Mouse (Mus musculus) right cerebral cortex, postnatal 25 days (tissue): ENCODE results near the gene Il6st.

Experiments used
- DNase-seq: peaks from one replicate; pipeline ENCODE4 v3.0.0; 2022

Gene Il6st

DNA sequence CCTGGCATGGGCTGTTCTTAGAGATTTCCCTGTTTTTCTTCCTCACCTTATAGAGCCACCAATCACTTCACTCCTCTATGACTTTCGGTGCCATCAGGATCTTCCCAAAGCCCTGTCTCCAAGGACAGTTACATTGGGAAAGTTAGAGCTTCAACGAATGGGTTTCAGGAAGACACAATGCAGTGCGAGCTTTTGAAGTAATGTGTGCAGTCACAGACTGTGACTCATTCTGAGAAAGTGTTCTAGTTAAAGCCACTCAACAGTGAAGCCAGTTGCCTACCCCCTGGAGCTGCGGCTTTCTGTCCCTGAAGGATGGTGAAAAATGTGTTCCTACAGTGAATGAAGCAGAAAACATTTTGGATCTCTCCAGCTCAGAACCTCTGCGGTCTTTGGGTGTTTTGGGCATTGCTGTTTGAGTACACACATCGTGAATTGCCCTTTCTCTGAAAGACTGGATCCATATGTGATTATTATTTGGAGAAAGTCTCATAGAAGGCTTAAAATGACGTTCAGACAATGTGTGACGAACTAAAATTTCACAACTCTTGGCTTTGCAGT, 16.7 kb upstream of the Il6st start:
- no peak for DNase-seq

DNA sequence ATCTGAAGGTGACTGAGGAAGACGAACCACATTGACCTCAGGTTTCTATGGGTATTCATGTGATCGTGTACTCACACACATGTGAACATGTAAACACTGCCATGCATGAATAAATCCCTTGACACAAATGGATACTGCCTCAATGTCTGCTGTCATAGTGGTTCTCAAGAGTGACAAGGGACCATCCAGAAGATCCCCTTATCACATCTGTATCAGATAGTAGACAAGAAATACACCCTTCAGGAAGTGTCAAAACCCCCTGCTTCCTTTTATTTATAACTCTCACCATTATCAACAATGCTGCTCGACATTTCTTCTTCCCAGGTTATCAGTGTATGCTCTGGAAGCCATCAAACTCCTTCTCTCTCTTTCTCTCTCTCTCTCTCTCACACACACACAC, 13.7 kb upstream of the Il6st start:
- no peak for DNase-seq

DNA sequence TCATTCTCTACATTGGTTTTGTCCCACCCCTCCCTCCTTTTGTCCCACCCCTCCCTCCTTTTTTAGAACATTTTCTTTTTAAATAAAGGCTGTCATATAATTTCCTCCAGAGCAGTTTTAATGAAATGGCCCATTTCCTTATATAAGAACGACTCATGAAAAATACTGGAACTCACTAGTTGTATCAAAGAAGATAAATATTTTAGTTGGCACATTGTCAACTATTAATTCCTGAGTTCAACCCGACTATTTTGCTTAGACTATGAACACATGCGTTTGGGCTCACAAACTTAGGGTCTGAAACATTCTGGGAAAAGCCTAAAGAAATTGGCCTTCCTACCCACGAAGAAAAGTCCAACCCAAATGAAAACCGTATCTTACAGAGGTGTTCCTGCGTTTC, 6.5 kb upstream of the Il6st start:
- no peak for DNase-seq

DNA sequence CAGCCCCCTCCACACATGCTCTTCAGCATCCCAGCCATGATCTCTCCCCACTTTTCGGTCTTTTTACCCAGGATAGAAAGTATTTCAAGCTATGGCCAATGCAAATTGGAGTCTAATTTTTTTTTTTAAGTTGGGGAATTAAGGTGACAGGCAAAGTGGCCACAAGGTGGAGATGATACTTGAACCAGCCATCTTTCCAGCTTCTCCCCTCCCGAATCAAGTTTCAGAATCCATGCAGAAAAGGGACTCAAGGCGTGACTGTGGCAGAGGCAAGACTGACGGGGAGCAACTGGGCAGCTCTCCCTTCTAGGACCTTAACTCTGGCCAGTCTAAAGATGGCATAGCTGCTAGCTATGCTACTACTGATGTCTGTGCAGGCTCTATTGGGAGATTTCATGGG, 5.9 kb upstream of the Il6st start:
- no peak for DNase-seq

DNA sequence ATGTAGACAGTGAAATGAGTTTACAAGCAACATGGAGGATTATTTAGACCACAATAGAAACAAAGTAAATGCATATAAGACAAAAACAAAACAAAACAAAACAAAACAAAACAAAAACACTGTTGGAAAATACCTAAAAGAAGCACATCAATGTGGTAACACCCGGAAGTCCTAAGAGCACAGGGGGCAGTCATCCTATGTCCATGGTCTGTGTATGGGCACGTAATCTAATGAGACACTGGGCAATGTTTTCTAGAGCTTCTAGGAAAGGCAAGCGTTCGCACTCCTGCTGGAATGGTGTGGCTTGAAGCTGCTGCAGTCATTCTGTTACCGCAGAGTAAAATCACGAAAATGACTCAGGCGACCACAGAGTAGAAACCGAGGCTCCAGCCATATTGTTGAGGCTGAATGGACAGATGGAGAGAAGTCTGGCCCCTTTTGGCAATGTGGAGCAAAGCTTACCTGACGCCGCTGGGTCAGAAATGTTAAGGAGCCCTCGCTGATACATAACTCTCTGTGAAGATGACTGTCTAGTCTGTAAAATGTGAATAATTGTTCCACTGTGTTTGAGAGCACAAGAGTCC, 5.3 kb upstream of the Il6st start:
- no peak for DNase-seq

DNA sequence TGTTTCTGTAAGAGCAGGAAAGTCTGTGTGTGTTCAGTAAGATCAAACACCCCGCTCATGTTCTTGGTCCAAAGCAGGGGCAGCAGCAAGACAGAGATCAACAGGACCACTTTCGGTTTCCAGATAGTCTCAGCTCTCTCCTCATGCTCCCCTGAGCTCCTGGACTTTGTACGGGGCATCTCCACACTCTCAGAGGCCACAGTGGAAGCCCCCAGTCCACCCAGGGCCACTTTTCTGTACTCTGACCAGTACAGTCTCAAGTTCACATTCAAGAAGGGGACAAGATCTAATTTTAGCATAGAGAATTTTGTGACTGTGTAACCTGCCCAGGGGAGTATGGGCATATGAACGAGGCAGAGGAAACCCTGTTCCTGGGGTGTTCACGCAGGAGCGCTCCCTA, 3.9 kb upstream of the Il6st start:
- no peak for DNase-seq

DNA sequence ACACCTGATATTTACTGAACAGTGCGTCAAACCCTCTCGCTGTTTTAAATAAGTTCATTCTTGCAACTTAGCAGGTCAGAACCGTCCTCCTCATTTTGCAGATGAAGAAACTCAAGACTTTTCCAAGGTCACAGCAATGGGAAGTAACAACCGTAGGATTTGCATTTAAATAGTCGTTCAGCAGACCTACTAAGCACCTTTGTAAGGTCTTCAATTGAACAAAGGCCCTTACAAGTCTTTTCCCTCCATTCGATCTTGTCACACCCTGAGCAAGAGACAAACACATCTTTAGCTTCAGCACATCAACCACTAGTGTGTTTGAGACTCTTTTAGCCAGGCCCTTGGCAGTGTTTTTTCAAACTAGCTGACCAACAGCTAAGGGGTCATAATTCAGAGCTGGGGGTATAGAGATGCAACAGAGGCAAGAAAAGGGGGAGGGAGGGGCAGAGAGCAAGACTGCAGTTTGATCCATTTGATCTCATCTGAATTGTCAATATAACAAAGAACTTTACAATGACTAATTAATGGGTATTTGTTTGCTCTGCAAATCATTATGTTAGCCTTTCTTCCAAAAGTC, 1.4 kb upstream of the Il6st start:
- DNase-seq, result no peak

DNA sequence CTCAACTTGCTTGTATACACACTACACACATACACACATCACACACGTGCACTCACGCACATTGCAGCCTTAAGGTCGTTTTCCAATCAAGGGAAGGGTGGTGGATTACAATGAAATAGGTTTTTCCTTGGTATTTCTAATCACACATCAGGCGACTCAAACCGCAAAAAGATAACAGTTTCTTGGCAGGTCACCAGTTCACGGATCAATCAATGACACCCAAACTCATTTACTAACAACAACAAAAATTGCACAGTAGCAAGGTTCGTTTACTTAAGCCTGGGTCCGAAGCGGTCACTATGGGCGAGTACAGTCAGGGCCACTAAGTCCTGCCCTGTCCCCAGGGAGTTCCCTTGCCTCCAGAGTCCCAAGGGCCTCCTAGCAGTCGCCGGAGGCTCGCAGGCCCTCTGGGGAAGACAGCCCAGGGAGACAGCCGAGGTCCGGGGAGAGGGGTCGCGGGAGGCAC, 500 bp upstream of the Il6st start:
- DNase-seq, result no peak

DNA sequence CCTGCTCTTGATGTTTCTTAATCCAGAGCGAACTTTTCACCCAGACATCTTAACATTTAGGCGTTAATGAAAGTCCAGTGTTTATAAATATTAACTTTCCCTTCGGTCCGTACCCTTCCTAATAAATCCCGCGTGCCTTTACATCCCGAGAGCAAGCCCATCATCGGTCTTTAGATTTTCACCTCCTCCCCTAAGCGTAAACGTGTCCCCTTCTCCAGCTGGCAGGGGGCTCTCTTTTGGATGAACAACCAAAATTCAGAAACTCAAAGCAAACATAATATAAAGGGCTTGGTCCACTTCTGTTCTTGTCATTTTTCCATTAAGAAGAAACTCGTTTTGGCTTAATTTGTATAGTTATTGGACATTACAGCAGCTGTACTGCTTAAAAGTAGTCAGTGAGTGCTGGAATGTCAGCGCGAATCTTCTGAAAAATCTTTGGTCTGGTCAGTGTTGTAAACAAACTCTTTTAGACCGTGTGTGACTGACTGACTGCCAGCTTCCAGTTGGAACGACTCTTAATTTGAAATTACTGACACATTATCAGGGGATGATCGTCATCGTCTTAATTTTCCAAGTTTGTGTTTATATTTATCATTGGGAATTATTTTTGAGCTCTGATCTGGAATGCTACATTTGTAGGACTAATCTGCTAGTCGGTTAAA, 887 bp downstream of the Il6st start:
- no peak for DNase-seq

DNA sequence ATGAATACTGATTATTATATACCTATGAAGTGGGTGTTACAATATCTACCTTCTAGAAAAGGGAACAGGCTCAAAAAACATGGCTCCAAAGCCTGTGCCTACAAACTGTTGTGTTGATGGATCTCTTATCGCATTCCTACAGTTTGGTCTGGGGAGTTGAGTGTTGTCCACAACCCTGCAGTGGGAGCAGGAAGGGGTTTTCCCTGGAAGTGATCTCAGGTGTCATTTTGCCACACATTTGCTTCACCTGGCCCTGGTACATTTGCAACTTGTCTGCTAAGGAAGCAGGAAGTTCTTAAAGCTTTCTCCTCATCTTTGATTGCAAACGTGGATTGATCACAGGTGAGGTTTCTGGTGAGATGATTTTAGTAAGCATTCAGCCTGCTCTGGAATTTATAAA, 1.7 kb downstream of the Il6st start:
- no peak for DNase-seq

DNA sequence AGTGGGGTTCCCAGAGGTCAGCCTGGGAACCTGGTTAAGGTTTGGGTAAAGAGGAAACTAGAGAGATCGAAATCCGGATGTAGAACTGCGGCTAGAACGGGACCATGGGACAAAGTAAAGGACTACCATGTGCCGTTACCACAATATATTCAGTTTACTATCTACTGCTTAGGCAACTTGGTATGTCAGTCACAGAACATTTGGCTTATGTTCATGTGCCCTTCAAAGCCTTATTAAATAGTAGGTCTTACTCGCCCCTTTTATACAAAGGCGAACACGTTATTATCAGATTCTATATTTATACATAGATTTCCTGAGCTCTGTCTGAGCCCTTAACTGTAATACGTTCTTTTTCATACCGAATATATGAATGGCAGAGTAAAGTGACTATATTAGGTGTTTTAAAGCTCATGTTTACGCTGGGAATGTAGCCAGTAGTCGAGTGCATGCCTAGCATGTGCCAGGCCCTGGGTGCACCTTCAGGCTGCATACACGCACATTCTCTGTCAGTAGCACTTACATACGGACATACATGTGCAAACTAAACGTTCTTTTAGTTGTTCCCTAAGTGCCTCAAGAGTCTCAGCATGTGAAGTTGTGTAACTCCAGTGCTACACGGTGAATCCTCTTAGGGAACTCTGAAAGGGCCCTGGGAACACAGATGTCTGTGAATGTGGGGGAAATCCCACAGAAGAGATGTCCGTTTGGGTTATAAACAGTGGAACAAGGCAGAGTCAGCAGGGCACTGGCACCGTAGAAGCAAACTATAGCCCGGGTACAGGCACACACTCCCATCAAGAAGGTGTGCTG, 2.5 kb downstream of the Il6st start:
- DNase-seq, result no peak

DNA sequence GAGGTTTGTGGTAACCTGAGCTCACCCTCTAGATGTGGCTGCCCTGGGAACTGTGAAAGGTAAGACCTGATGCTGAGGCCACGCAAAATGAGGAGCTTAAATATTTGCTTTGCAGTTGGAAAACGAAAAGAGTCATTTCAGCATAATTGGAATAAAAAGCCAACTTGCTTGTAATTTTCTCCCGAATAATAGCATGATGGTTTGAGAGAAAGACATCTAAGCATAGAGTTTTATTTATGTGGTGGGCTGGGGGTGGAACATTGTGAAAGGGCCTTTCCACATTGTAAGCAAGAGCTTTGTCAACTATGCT, 3.0 kb downstream of the Il6st start:
- no peak for DNase-seq

DNA sequence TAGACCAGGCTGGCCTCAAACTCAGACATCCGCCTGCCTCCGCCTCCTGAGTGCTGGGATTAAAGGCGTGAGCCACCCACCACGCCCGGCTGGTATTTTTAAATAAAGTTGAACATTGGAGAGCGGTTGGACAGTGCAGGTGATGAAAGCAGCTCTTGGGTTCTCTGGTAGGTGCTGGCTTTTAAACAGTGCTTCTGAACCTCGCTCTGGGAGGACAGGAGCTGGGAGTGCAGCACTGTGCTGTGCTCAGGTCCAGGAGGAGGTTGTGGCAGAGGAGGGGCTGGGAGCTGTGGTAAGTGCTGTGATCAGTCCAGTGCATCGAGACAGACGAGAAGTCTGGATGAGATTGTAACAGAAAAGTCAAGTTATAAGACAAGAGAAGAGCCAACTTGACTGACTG, 3.5 kb downstream of the Il6st start:
- DNase-seq, result no peak

DNA sequence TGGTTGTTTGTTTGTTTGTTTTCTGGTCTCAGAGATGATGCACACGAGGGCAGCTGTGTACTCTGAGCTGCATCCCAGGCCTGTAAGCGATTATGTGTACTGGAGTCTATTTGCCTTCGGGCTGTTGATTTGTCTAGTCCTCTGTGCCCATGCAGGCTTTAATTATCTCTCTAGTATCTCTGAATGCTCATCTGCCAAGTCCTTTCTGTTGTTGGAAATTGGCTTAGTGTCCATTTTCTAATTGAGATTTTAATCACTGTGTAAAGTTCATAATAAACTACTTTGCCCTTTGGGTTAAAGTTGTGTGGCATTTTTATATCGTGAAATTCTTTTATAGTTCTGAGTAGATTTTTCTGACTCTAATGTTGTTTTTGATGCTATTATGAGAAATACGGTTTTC, 5.6 kb downstream of the Il6st start:
- DNase-seq, result no peak

DNA sequence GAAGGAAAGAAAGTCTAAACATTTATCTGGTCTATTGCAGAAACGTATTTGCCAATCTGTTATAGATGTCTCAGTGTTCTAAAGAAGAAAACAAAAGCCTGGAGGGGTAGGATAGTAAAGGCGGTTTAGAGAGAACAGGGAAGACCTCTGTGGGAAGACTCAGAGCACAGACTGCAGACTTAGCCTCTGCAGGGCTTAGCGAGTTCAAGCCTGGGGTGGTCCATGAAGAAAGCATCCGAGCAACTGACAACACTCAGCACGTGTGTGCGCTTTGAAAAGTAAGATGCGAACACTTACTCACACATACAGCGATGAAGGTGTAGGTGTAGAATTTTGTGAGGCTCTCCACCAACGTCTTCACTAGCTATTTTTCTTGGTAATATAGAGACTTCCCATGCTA, 7.3 kb downstream of the Il6st start:
- DNase-seq, result no peak

DNA sequence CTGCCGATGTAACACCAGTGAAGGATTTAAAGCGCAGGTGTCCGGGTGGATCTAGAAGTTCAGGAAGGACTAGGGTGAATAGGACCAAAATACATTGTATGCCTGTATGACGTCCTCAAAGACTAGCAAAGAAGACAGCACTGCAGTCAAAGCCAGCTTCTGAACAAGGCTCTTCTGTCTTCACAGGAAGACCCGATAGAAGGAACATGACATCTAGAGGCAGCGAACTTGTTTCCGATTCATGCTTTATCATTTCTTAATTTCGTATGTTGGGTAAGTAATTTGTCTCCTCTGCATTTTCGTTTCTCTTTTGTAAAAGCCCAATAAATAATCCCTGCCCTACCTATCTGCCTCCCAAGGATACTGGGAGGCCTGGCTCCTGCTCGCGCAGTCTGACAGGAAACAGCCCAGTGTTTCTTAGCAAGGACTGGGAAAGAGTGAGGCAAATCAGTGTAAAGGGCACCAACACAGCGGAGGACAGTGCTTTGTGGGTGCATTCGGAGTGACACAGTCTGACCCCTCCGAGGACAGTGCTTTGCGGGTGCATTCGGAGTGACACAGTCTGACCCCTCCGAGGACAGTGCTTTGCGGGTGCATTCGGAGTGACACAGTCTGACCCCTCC, 8.6 kb downstream of the Il6st start:
- no peak for DNase-seq

DNA sequence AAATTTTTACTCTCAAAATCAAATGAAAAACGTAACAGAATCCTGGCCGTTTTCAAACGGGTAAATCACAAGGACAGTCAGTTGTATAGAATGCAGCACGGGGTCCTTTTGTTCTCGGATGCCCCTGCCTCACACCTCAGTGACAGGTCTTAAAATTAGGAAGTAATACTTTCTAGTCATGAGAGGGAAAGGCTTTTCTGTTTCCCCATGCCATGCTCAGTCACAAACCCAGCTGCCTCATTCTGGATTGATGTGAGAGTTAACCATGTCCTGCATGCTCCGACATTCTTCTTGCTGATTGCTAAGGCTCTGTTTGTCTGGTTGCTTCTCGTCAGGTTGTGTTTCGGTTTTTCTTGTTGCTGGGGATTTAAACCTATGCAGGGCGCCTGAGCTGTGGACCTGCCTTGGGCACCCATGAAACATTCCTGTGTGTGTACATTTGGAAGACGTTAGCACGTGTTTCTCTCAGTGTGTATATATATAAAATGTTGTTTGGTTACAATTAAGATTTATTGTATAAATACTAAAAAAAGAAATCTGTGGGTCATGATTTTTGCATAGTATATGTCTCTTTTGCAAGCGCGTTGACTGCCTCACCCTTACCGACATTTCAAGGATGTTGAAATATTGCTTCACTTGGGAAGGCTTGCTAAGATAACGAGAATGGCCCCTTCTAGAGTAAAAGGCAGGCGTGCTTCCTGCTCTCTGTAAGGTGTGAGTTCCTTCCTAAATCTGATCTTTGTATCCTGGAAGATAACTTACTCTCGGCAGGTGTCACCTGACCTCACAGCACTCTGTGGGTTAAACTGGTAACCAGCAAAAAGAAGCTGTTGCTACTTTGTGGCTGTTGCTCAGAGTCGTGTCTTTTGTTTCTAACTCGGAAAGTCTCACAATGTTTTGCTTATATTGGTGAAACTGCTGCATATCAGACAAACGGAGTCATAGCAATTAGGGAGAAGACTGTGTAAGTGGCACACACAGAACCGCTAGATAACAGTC, 10.2 kb downstream of the Il6st start:
- no peak for DNase-seq

DNA sequence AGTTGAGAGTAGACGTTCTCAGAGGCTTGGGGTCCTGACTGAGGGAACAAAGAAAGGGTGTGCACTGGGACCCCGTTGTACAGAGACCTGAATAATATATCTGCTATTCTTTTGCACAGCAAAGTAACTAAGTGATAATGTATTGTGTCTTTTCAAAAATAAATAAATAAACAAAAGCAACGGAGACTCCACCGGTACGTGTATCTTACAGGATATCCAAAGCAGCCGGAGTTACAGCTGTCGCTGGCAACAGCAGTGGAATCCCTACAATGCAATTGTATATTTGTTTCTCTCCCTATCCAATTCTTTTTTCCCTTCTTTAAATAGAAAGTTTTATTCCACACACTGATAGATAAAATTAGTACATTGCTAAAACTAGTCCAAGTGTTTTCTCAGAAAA, 15.2 kb downstream of the Il6st start:
- no peak for DNase-seq

DNA sequence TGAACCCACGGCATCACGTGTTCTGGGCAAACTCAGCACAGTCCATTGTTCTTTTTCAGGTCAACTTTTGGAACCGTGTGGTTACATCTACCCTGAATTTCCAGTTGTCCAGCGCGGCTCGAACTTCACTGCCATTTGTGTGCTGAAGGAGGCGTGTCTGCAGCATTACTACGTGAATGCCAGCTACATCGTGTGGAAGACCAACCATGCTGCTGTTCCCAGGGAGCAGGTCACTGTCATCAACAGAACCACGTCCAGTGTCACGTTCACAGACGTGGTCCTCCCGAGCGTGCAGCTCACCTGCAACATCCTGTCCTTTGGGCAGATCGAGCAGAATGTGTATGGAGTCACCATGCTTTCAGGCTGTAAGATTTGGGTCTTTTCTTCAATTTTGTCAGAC, 16.1 kb downstream of the Il6st start:
- no peak for DNase-seq

DNA sequence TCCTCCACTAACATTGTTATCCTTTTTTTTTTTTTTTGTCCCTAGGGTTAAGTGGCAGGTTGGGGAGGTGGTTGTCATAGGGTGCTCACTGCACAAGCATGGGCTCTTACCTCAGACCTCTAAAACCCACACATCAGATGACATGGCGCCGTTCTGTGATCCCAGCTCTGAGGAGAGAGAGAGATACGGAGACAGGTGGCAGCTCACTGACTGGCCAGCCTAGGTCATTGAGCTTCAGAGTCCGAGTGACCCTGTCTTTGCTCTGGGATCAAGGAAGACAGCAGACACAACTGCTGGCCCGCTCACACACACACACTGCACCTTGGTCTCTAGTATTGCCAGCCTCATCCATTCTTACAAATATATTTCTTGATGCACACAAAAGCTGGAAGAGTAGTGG, 18.7 kb downstream of the Il6st start:
- no peak for DNase-seq

DNA sequence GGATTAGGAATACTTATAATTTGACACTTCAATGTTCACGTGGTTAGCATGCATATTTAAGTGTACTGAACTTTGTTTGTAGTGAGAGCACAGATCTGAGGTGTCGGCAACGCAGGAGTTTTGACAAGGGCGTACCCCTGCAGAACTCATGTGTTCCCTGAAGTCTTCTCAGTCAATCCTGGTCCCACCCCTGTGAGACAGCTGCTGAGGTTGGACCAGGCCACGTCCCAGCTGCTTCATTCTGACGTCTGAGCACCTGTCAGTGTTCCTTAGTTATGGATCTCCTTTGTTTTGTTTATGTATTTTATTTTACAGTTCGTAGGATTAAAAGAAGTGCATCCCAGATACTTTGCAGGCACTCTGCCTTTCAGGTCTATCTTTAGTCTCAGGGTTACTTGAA, 19.1 kb downstream of the Il6st start:
- no peak for DNase-seq

DNA sequence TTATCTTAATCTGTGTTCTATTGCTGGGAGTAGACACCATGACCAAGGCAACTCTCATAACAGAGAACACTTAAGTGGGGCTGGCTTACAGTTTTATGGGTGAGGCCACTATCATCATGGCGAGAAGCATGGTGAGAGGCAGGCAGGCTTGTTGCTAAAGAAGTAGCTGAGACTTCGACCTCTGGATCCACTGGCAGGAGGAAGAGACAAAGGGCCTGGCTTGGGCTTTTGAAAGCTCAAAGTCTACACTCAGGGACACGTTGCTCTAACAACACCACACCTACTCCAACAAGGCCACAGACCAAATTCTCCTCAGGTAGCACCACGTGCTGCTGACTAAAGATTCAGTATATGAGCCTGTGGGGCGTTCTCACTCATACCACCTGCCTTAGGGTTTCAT, 22.4 kb downstream of the Il6st start:
- DNase-seq, result no peak
